Mouse (Mus musculus) lung, adult 2 months (tissue): ENCODE measurements around the gene Kcnj10.

Source experiments
- CTCF ChIP-seq: fragments of 200-500 bp; IDR thresholded peaks from 2 replicates; pipeline ENCODE4 v1.5.1; 2011; ENCODE audit warnings: mild to moderate bottlenecking, low read length, control low read depth; ENCODE audit not compliant: insufficient read depth
- POLR2A ChIP-seq: fragments of 200-500 bp; IDR thresholded peaks from 2 replicates; pipeline ENCODE4 v1.6.1; 2011; ENCODE audit warnings: low read depth, mild to moderate bottlenecking, control low read depth, low read length, borderline replicate concordance; ENCODE audit errors: extremely low read depth

- TF ChIP-seq POLR2A: no peak
- no peak for TF ChIP-seq CTCF
These were observed 5.2 kb upstream of the Kcnj10 start for GRCm38 (mm10) chr1:172335804-172336203.
